8 mouse cellular contexts compared by ENCODE assay signal in genomic region chr5:113041567-113042071, GRCm38 (mm10). TPM values are rescaled to one million over a fixed set of nuclear protein-coding genes. Genes with fewer than 3 reads are reported as not detected.
DNase-seq lines count a peak whose midpoint lies in the region; ATAC-seq lines count a peak whose summit lies in the region.

No protein-coding gene starts in this region.

- no peaks in the 10 kb centered on the region for H3K36me3 ChIP-seq in hindbrain, embryonic 16.5 days (ENCODE audit: control insufficient read depth, insufficient read depth, low read length)
- no peaks in the 10 kb centered on the region for H3K36me3 ChIP-seq in midbrain, embryonic 15.5 days (replicated peaks)

- DNase-seq in Muller cell, postnatal 12 days (ENCODE audit: inconsistent ontology term), result peak; percentile 79
- peak; percentile 97 to 99 for DNase-seq in cerebellum, postnatal 14 days
- peak; percentile 49 to 77 for DNase-seq in frontal cortex, postnatal 14 days (ENCODE audit: low spot score in 2 of 2)
- DNase-seq in left cerebral cortex, postnatal 14 days (ENCODE audit: low spot score in 2 of 2), result peak; percentile 67 to 79
- DNase-seq in testis, postnatal 10 days (ENCODE audit: low spot score), result no peak

- intact Hi-C loops in left cerebral cortex, postnatal 14 days (cut with DNase I), result no loop called here

- peaks cover 8% of the 10 kb centered on the region for H3K4me1 ChIP-seq in hindbrain, embryonic 16.5 days (ENCODE audit: control insufficient read depth, insufficient read depth, low read depth, low read length)
- H3K4me1 ChIP-seq in midbrain, embryonic 15.5 days, result peaks cover 8% of the 10 kb centered on the region

- H3K4me2 ChIP-seq in hindbrain, embryonic 16.5 days (ENCODE audit: low read length), result no peak overlapping the region
- H3K4me2 ChIP-seq in midbrain, embryonic 15.5 days, result no peak overlapping the region

- no peaks in the 10 kb centered on the region for H3K27me3 ChIP-seq in hindbrain, embryonic 16.5 days (replicated peaks; ENCODE audit: control insufficient read depth, insufficient read depth, low read length)
- no peaks in the 10 kb centered on the region for H3K27me3 ChIP-seq in midbrain, embryonic 15.5 days (replicated peaks)

- WGBS in hindbrain, embryonic 16.5 days, result 5% methylated on average over 5 of the region's 5 CpGs
- 4% methylated on average over 5 of the region's 5 CpGs for WGBS in midbrain, embryonic 15.5 days

- H3K27ac ChIP-seq in hindbrain, embryonic 16.5 days (ENCODE audit: low read depth, low read length), result peak overlapping the region; percentile 73
- peak overlapping the region; percentile 51 for H3K27ac ChIP-seq in midbrain, embryonic 15.5 days

- no peaks in the 10 kb centered on the region for H3K9me3 ChIP-seq in hindbrain, embryonic 16.5 days (ENCODE audit: control insufficient read depth, low read length)
- no peaks in the 10 kb centered on the region for H3K9me3 ChIP-seq in midbrain, embryonic 15.5 days

- peak; percentile 95 for ATAC-seq in hindbrain, embryonic 16.5 days
- ATAC-seq in midbrain, embryonic 15.5 days (replicated peaks), result peak; percentile 84
- no peak for ATAC-seq in granulocyte monocyte progenitor cell, adult 5-6 weeks (replicated peaks; ENCODE audit: poor library complexity, severe bottlenecking)

- H3K9ac ChIP-seq in hindbrain, embryonic 16.5 days (ENCODE audit: low read depth, low read length), result no peak overlapping the region
- H3K9ac ChIP-seq in midbrain, embryonic 15.5 days, result no peak overlapping the region

- H3K4me3 ChIP-seq in hindbrain, embryonic 16.5 days (ENCODE audit: low read length), result no peak overlapping the region
- no peak overlapping the region for H3K4me3 ChIP-seq in midbrain, embryonic 15.5 days

RNA-seq across cellular contexts. Expression of gene Grk3, which starts 26.0 kb away (rescaled TPM):
- 27.2 and 30.8 TPM in 2 replicates for polyA plus RNA-seq in hindbrain, embryonic 16.5 days (2015; fragmentation: Nextera tagmentation; extraction: Ambion mirVana)
- total RNA-seq in left cerebral cortex, postnatal 14 days (2021), result 10 to 100 TPM; 59.1 to 59.7 TPM
- 27.2 and 31.8 TPM in 2 replicates for polyA plus RNA-seq in midbrain, embryonic 15.5 days (2015; fragmentation: Nextera tagmentation; extraction: Ambion mirVana)
- total RNA-seq in granulocyte monocyte progenitor cell, adult 5-6 weeks (2014; fragmentation: Nextera tagmentation), result 30.8 and 39.1 TPM in 2 replicates
- total RNA-seq in granulocyte monocyte progenitor cell, adult 5-6 weeks (2017), result 21.3 and 22.5 TPM in 2 replicates

RNA-seq across cellular contexts. Expression of gene Crybb2, which starts 28.3 kb away (rescaled TPM):
- polyA plus RNA-seq in hindbrain, embryonic 16.5 days (2015; fragmentation: Nextera tagmentation; extraction: Ambion mirVana), result not detected in 2 replicates
- not detected for total RNA-seq in left cerebral cortex, postnatal 14 days (2021)
- not detected in 2 replicates for polyA plus RNA-seq in midbrain, embryonic 15.5 days (2015; fragmentation: Nextera tagmentation; extraction: Ambion mirVana)
- total RNA-seq in granulocyte monocyte progenitor cell, adult 5-6 weeks (2014; fragmentation: Nextera tagmentation), result not detected in 2 replicates
- not detected in 2 replicates for total RNA-seq in granulocyte monocyte progenitor cell, adult 5-6 weeks (2017)

RNA-seq across cellular contexts. Expression of gene Crybb3, which starts 39.8 kb away (rescaled TPM):
- 0.86 and 1.8 TPM in 2 replicates for polyA plus RNA-seq in hindbrain, embryonic 16.5 days (2015; fragmentation: Nextera tagmentation; extraction: Ambion mirVana)
- total RNA-seq in left cerebral cortex, postnatal 14 days (2021), result 1 to 10 TPM; 3.4 to 4.2 TPM
- 1.1 and 1.6 TPM in 2 replicates for polyA plus RNA-seq in midbrain, embryonic 15.5 days (2015; fragmentation: Nextera tagmentation; extraction: Ambion mirVana)
- total RNA-seq in granulocyte monocyte progenitor cell, adult 5-6 weeks (2014; fragmentation: Nextera tagmentation), result not detected in 2 replicates
- not detected in 2 replicates for total RNA-seq in granulocyte monocyte progenitor cell, adult 5-6 weeks (2017)

Comparison
In these comparisons a context has a peak if more than half of its experiments do, and no peak if none do; other contexts are left out.
1. RNA of gene Crybb3, which starts 39.8 kb away (total RNA-seq): 3.4 to 4.2 TPM in left cerebral cortex, postnatal 14 days; not detected in granulocyte monocyte progenitor cell, adult 5-6 weeks; every median in the first group is over 4 times any median in the second.